Mouse (Mus musculus): Measurements from ENCODE around the gene Gli3.

GRCm38 (mm10) chr13:15463492-15464080, 551 bp downstream of the Gli3 start:
- no peak for TF ChIP-seq CTCF (IDR thresholded peaks at IDR 0.05; ENCODE audit: control insufficient read depth, insufficient read depth, insufficient read length)
- no peak for TF ChIP-seq FOSL1 (IDR thresholded peaks at IDR 0.05; ENCODE audit: insufficient read depth, low read length, poor library complexity, severe bottlenecking)
- no peak for TF ChIP-seq USF1 (IDR thresholded peaks at IDR 0.05; ENCODE audit: low read depth)
